Mouse (Mus musculus) splenic B cell, adult 2 months (primary cell): ENCODE results near the gene Upk1a.
A peak's percentile ranks its signal among the peaks of the same experiment; 100 is the strongest.

Source experiments
- DNase-seq: peaks from one replicate; pipeline ENCODE4 v3.0.0-alpha.2; 2011; ENCODE audit warnings: low read depth, low spot score
- H3K27me3 ChIP-seq: 2 replicates; pipeline ENCODE4 v1.6.1; 2012; ENCODE audit warnings: mild to moderate bottlenecking, low read length, moderate library complexity, mixed read lengths; ENCODE audit not compliant: control insufficient read depth, poor library complexity, insufficient read depth, severe bottlenecking
- H3K36me3 ChIP-seq: 2 replicates; pipeline ENCODE4 v1.6.1; 2012; ENCODE audit warnings: mild to moderate bottlenecking, low read length, moderate library complexity, mixed read lengths; ENCODE audit not compliant: control insufficient read depth, poor library complexity, insufficient read depth, severe bottlenecking

Gene Upk1a

DNA sequence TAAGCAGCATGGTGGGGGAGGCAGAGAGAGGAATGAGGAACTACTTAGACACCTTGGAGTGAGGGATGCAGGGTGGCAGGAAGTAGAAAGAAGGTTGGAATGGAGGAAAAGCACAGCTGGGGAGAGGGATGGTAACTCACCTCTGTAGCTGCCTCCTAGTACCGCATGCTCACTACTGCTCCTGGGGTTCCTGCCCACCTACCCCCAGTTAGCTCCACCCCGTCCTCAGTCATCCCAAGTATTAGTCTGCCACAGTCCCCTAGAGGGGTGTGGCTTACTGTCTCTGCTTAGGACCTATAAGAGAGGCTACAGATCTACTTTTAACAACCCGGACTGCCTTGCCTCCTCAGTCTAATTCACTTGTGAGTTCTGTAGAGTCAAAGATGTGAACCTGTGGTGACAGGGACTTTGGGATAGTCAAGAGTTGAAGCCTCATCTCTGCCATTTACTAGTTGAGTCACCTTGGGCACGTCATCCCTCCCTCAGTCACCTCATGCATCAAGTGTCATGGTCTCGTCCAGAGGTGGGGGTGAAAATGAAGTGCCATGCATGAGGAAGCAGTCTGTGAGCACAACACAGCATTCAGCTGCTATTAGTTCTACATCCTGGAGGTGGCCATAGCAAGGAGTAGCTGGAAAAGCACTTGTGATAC, 19.7 kb downstream of the Upk1a start:
- H3K36me3 ChIP-seq: no peaks in the 10 kb centered on the region
- no peaks in the 10 kb centered on the region for H3K27me3 ChIP-seq
- DNase-seq: peak; percentile 35

DNA sequence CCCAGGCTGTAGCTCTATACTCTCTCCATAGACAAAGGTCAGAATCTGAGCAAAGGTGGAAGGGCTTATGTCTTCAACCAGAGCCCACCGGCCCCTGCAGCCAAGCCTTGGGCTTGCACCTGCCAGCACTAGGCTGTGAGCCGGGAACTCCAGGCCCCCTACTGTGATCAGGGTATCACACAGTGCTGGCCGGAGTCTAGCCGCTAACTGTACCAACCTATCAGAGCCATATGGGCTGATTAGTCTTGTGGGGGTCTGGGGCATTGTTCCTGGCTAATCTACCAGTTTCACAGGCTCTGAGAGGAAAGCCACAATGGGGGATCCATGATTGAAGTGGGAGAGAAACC, 21.1 kb downstream of the Upk1a start:
- no peak for DNase-seq
- Histone ChIP-seq H3K36me3 (no peaks in the 10 kb centered on the region; the same call in 1 of the 2 replicates), H3K27me3 (no peaks in the 10 kb centered on the region)

DNA sequence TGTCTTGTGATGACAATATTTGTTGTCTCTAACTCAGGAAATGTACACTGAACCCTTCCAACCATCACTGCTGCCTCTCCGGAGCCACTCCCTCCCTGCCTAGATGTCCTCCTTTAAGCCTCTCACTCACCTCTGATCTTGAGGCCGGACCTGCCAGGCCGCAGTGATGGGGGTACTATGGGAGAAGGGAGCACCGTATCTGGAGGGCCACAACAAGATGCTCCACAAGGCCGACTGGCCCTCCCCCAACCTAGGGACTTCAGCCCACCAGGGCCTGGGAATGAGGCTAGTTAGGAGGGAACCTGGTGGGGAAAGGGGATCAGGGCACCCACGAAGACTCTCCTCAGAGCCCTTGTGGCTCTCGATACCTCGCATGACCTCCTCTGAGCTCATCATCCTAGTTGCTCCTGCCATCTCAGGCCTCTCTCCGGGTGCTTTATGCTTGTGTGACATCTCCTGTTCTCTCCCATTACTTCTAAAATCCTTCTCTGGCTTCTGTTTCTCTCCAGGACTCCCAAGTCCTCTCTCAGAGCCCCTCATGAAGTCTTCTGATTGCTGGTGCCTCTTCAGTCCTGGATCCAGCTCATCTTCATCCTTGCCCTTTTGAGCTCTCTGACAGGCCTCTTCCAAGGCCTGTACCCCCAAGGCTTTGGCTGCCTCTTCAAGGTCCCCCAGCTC, 21.6 kb downstream of the Upk1a start:
- DNase-seq: no peak
- Histone ChIP-seq H3K27me3 (no peaks in the 10 kb centered on the region), H3K36me3 (no peaks in the 10 kb centered on the region; the same call in 1 of the 2 replicates)

DNA sequence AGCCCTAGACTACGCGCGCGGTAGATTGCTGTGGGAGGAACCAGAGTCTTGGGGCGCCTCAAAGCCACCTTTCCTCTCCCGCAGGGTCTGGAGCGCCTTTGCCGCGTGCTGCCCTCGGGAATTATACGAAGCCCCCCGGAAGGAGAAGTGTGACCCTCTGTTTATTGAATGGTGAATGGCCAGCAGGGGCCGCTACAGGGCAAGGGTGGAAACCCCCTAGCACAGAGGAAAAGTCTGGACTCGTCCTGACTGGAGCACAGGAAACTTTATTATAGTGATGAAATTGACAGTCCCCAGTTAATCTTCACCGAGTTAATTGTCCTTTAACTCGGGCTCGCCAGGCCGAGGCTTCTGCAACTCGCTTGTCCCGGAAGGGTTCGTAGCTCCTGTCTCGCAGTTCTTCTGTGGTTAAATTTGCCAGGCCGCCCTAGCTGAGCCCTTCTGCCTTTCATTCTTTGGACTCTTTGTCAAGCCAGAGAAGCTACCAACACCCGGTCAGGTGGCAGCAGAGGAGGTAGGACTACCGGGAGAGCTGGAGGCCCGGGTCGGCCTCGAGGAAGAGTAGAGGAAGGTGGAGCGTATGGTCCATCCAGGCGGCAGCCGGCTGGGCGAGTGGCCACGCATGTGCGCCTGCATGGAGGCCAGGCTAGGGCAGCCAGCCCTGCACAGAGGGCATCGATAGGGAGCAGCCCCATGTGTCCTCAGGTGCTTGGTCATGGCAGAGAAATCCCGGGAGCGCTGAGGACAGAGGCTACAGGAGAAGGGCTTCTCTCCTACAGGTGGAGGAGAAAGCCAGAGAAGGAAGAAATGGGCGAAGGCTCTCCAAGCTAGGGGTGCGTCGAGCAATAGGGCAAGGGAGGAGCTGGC, 23.0 kb downstream of the Upk1a start:
- H3K27me3 ChIP-seq: no peaks in the 10 kb centered on the region
- H3K36me3 ChIP-seq: no peaks in the 10 kb centered on the region; the same call in 1 of the 2 replicates
- peak; percentile 79 for DNase-seq

DNA sequence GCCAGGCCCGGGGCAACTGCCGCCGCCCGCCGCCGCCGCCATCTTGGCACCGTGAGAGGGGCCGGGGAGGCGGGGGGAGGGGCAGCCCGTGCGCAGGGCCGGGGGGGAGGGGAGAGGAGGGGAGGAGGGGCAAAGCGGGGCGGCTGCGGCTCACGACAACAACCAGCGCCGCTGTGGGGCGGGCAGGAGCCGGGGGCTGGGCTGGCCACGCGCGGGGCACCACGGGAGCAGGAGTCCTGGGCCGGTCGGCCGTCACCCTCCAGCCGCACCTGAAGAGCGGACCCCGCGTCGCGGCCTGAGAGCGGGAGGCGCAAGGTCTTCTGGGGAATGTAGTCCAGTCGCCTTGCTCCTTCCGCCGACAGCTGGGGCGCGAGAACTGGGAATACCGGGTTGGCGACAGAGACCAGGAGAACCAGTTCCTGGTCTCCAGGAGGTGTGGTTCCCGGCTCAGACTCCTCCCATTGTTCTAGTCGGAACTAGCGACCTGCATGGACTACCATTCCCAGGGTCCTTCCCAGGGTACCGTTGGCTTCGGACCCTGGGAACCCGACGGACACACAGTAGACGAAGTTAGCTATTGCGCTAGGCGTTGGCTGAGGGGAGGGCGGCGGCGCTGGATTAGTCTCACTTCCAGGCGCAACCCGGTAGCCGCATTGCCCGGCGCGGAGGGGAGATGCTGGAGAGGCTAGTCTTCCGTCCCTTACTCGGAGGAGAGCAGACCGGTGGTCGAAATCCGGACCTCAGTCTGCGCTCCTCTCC, 23.8 kb downstream of the Upk1a start, which contains the start of gene Kmt2b:
Gene Kmt2b, minus strand, starts transcription at position 51 of the 759 bp plus-strand sequence.
- no peaks in the 10 kb centered on the region; the same call in 1 of the 2 replicates for H3K36me3 ChIP-seq
- peak; percentile 94 for DNase-seq

DNA sequence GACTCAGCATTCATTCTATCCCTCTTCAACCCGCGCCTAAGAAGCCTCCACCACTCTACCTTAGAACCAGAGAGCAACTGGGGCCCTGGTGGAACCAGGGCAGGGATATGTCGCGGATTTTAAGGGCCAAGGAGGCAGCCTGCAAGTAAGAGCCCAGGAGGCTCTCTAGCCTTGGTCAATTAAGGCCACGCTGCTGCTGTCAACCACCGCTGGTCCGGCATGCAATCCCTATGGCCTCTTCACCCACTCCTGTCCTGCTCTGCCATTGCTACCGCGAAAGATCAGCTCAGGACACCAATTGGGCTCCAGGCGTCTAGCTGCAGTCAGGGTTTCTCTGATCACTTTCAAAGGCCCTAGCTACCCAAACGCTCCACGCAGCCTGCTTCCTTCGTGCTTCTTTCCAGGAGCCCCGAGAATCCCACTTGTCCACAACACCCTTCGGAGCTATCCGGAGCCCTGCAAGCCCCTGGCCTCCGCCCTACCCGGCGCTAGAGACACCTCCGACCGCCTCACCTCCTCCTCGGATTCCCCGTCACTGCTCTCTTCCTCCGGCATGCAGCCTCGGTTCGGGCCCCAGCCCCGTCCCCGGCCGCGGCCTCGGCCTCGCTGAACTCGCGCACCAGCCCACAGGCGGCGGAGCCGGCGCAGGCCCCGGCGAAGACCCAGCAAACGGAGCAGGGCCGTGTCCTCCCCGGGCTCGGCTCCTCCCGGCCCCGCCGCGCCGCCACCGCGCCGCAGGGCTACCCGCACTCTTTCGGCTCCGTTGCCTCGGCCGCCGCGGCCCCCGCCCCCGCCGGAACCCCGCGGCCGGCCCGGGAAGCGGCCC, 24.6 kb downstream of the Upk1a start:
- peak; percentile 56 for DNase-seq
- no peaks in the 10 kb centered on the region for H3K27me3 ChIP-seq

More for the DNA sequence above, 23.8 kb downstream of the Upk1a start, which contains the start of gene Kmt2b:
- H3K27me3 ChIP-seq: no peaks in the 10 kb centered on the region

DNA sequence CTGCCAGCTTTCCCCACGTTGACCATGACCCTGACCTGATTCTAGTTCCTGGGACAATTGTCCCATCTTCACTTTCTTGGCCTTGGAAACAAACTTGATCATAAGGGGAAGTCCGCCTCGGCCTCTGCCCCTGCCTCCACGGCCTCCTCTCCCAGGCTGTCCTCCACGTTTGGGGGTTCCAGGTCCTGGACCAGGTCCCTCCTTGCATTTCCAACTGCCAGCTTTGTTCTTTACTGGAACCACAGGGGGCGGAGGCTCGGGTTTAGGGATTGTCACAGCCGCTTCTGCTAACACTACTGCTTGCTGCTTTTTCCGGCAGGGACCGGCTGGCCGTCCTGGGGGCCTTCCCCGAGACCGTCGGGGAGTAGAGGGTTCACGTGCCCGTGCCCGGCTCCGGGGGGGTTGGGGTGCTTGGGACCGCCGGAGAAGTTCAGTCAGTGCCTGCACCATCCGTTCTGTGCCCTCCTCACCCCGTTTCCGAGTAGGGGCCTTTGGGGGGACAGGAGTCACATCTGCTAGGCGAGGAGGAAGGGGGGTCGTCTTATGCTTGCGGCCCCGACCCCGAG, 26.1 kb downstream of the Upk1a start:
- Histone ChIP-seq H3K36me3 (peaks cover 3% of the 10 kb centered on the region; the same call in 1 of the 2 replicates), H3K27me3 (no peaks in the 10 kb centered on the region)
- DNase-seq: no peak

More for the DNA sequence above, 24.6 kb downstream of the Upk1a start:
- no peaks in the 10 kb centered on the region; the same call in 1 of the 2 replicates for H3K36me3 ChIP-seq

DNA sequence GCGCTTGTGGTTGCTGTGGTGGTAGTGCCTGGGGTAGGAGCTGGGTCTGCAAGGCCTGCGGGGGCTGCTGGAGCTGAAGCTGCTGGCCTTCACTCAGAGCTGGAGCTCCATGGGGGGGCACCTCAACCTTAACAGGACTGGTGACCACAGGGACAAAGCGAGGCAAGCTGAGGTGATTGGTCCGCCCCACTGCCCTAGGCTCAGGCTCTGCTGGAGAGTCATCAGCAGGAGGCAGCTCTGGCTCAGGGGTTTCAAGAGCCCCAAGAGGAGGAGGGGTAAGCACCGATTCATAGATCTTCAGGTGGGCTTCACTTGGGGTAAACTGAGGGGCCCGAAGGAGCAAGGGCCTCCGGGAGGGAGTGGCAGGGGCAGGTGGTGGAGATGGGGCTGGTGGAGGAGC, 27.5 kb downstream of the Upk1a start:
- no peak for DNase-seq
- no peaks in the 10 kb centered on the region for H3K27me3 ChIP-seq
- peaks cover 7% of the 10 kb centered on the region; the same call in 1 of the 2 replicates for H3K36me3 ChIP-seq

DNA sequence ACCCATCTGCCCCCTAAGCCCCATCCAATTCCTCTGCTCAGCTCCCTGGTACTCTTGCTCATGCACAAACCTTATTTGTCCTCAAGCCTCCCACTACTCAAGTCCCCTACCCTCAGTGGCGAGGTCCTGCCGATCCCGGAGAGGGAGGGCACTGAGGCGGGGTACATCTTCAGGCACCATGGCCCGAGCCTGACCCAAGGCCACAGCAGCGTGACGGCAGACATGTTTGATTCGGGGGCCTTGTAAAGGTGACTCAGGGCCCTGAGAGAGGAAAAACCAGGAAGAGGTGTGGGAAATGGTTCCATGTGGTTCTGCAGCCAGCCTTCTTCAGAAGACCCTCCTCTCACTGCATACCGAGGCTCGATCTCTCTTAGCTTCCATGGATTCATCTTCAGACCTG, 28.3 kb downstream of the Upk1a start:
- DNase-seq: no peak
- Histone ChIP-seq H3K36me3 (peaks cover 12% of the 10 kb centered on the region), H3K27me3 (no peaks in the 10 kb centered on the region)

DNA sequence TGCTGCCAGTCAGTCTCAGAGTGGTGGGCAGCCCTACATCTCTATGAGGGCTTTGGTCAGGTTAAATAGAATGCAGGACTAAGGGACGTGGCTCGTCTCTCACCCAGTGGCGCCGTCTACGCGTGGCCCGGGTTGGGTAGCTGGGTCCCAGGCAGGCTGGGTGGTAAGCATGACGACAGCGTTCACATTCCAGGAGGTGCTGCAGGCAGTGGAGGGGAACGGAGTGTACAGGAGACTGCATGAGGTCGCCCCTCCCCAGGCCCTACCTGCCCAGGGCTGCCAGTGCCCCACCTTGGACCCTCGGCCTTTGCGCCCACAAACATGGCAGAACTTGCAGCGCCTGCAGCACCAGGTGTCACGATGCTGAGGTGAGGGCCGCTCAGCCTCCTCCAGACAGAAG, 31.1 kb downstream of the Upk1a start:
- H3K36me3 ChIP-seq: peaks cover 17% of the 10 kb centered on the region
- no peaks in the 10 kb centered on the region for H3K27me3 ChIP-seq
- DNase-seq: no peak

DNA sequence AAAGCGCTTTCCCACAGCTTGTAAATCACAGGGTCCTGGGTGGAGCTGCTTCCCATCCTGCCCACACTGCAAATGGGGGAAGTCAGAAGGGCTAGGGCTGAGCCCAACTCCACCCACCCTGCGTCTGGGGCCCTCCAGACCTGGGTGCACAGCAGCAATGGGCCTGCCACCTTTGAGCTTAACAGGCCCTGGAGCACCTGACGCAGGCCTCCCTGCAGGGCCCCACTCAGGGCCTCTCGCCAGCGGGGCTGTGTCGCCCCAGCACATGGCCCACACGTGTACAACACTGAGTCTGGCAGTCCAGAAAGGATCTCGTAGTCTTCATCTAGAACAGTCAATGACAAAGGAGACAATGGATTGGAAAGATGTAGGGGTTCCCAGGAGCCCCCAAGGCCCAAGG, 32.7 kb downstream of the Upk1a start:
- no peak for DNase-seq
- Histone ChIP-seq H3K36me3 (peaks cover 21% of the 10 kb centered on the region), H3K27me3 (no peaks in the 10 kb centered on the region)

DNA sequence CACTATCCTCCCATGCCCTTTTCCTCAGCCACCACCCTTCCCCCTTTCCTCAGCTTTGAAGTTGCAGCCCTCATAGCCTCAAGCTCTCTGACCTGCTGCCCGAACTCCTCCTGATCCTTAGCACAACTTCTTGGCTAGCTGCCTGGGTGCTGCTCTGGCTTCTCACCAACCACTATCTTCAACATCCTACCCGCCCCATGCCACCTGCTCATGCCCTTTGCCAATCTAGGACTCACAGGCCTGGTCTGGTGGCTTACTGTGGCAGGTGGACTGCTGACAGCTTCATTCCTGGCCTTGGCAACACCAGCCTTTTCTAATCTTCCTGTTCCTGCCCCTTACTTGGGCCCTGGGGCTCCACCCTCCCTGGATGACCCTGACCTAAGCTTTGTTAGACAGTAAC, 39.7 kb downstream of the Upk1a start:
- Histone ChIP-seq H3K36me3 (peaks cover 31% of the 10 kb centered on the region), H3K27me3 (no peaks in the 10 kb centered on the region)
- no peak for DNase-seq

DNA sequence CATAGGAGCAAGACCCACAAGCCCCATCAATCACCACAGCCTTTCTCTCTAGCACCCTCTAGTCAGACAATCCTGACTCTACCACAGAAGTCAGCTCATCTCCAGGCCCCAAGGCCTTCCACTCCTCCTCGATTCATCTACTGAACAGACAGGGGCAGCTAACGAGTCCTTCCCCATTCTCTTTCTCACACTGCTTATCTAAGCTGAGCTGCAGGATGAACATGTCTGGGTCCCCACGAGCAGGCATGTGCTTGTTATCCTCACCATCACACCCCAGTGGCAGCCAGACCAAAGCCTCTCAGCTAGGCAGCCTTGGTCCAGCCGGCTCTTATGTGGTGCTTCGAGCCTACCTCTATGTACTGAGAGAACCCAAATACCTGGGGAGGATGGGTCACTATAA, 40.3 kb downstream of the Upk1a start:
- no peaks in the 10 kb centered on the region for H3K27me3 ChIP-seq
- peaks cover 31% of the 10 kb centered on the region for H3K36me3 ChIP-seq
- no peak for DNase-seq
